Mouse (Mus musculus) spleen, postnatal 14 days (tissue): ENCODE data around the gene Ifnz.
"Not testable (repeated sequence)": the region's sequence is repeated elsewhere in the genome, so short reads cannot be mapped to it uniquely, and the experiment has no call there.

Experiments
- DNase-seq, 2 experiments: peaks; one replicate each; pipeline ENCODE4 v3.0.0; 2021 to 2022; ENCODE audit warnings: low spot score in 2 of 2

Gene Ifnz

DNA sequence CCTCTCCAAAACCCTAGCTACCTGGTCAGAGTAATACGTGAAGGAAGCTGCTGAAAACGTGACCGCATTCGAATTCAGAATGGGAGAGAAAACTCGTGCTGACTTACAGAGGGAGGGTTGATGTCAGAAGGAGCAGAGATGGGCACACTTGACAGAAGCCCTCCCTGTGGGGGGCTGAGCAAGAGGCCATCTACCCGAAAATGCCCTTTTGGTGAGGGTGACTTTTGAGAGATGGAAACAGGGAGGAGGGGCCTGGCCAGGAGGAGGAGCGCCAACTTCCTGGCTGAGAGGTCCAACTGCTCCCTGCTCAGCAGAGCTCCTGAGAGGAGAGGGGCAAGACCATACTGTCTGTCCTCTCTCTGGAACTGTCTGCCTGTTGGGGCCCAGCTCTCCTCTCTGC lies at the start of gene Ifnz:
Gene Ifnz (plus strand): TSS at position 301 of the 400 bp plus-strand sequence.
- not testable (repeated sequence) for DNase-seq

DNA sequence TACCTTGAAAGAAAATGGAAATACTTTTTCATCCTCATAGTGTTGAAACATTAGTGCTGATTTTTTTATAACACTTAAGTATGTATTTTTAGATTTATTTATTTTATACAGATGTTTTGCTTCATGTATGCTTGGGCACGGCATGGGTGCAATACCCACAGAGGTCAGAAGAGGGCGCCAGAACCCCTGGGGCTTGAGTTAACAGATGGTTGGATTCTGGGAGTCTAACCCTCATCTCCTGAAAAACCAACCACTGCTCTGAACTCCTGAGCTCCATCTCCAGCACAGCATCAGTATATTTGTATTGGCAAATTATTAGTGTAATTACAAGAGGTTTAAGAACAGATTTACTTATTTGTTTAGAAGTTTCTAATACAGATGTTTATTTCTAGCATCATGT lies 43.5 kb upstream of the Ifnz start:
- peak; percentile 43 to 60 for DNase-seq

GRCm38 (mm10) chr4:88739036-88739435 lies 42.9 kb upstream of the Ifnz start:
- no peak for DNase-seq

DNA sequence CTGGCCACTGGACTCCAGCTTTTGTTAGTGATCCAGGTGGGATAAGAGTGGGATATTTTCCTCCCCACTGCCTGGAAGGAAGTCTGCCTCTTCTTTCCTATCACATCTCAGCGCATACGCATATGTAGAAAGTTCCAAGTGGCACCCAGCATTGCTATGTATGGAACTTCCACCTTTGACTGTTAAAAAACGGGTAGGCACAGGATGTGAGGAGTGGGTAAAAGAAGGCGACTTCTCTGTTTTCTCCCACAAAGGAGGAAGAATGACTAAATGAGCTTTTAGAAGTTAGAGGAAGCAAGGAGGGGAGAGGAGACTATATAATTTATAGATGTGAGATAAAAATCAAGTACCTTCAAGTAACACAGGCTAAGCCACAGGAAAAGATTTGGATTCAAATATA lies 40.5 kb upstream of the Ifnz start:
- no peak for DNase-seq

- no peak for DNase-seq
These were observed 39.1 kb upstream of the Ifnz start for GRCm38 (mm10) chr4:88742771-88743371.

DNA sequence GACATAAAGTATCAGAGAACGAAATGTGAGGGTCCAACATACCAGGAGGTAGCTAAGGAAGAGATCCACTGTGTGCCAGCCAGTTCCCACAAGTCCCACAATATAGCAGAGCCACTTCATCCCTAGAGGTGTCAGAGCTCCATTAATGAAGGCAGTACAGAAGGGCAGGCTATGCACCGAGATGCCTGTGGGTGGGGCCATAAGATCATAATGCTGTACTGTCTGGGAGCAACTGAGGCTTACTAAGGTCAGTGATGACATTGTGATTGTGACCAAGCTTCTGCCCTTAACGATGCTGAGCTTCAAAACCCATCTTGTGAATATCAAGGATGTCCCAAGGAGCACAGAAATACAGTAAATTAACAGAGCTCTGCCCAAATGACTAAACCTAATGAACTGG lies 37.7 kb upstream of the Ifnz start:
- no peak for DNase-seq

GRCm38 (mm10) chr4:88749926-88750325 lies 32.0 kb upstream of the Ifnz start:
- DNase-seq, result no peak

DNA sequence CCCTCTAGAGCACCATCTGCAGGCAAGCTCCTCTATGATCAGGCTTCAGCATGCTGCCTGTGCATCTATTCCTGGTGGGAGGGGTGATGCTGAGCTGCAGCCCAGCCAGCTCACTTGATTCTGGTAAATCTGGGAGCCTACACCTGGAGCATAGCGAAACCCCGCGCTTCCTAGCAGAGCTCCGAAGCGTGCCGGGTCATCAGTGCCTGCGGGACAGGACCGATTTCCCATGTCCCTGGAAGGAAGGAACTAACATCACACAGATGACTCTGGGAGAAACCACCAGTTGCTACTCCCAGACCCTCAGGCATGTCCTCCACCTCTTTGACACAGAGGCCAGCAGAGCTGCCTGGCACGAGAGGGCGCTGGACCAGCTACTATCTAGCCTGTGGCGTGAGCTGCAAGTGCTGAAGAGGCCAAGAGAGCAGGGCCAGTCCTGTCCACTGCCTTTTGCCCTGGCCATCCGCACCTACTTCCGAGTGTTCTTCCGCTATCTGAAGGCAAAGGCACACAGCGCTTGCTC lies 27.1 kb upstream of the Ifnz start, which contains the start of gene Gm13271:
Gene Gm13271 (plus strand): TSS at position 51 of the 523 bp plus-strand sequence.
- DNase-seq, result peak; percentile 62 to 66

DNA sequence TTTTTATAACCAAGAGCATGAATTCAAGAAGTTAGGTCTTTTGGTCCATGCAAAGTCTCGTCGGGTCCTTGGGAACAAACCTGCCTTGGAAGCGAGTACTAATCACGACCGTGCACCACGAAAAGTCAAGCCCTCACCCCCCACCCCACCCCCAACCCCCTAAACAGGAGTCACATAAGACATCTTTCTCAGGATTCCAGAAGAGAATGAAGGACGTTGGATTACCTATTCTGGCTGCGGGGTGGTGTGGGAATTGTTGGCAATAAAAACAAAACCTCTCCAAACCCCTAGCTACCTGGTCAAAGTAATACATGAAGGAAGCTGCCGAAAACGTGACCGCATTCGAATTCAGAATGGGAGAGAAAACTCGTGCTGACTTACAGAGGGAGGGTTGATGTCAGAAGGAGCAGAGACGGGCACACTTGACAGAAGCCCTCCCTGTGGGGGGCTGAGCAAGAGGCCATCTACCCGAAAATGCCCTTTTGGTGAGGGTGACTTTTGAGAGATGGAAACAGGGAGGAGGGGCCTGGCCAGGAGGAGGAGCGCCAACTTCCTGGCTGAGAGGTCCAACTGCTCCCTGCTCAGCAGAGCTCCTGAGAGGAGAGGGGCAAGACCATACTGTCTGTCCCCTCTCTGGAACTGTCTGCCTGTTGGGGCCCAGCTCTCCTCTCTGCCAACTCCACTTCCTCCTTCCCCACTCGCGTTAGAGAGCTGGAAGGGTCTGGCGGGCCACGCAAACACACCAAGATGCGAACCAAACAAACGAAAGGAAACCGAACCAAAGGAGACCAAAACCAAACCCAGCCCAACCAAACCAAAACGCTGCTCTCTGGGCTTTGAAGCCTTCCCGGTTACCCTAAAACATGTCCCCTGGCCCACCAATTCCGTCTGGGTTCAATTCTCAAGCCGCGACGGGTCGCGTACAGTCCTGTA lies 25.1 kb upstream of the Ifnz start:
- not testable (repeated sequence) for DNase-seq

GRCm38 (mm10) chr4:88757628-88758031 lies 24.3 kb upstream of the Ifnz start:
- DNase-seq, result peak; percentile 74 to 75

DNA sequence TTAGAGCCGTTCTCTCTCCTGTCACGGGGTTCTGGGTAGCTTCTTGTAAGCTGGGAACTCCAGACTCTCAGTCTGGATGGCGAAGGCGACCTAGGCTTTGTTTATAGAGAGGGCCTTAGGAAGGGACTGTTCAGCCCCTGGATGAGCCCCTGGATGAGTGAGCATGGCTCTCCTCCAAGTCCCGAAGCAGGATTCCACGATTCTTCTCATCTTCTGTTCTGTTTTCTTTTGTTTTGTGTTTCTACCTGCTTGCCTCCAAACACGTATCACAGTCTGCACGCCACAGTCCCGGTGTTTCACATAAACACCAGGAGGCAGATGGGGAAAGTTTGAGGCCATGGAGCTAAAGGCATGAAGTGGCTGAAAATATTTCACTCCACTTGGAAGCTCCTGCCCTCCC lies 23.2 kb upstream of the Ifnz start:
- DNase-seq, result not testable (repeated sequence)

DNA sequence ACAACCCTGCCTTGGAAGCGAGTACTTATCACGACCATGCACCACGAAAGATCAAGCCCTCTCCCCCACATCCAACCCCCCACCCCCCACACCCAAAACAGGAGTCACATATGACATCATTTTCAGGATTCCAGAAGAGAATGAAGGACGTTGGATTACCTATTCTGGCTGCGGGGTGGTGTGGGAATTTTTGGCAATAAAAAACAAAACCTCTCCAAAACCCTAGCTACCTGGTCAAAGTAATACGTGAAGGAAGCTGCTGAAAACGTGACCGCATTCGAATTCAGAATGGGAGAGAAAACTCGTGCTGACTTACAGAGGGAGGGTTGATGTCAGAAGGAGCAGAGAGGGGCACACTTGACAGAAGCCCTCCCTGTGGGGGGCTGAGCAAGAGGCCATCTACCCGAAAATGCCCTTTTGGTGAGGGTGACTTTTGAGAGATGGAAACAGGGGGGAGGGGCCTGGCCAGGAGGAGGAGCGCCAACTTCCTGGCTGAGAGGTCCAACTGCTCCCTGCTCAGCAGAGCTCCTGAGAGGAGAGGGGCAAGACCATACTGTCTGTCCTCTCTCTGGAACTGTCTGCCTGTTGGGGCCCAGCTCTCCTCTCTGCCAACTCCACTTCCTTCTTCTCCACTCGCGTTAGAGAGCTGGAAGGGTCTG lies 22.2 kb upstream of the Ifnz start, which contains the start of gene Gm13283:
Gene Gm13283 (plus strand): TSS at position 510 of the 659 bp plus-strand sequence.
- not testable (repeated sequence) for DNase-seq

DNA sequence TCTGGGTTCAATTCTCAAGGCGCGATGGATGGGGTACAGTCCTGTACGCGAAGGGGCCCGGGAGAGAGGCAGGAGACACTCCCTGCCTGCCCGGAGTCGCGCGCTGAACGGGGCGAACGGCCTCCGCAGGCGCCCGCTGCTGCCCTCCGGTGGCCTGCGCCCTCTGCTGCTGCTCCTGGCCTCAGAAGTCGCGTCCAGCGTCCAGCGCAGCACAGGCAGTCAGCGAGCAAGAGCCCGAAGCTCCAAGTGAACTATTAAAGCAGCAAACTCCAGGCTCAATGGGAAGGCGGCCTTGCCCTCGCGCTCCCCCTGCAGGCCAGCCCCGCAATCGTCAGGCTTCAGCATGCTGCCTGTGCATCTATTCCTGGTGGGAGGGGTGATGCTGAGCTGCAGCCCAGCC lies 21.5 kb upstream of the Ifnz start:
- peak in 1 of 2 experiments; percentile 27 for DNase-seq

DNA sequence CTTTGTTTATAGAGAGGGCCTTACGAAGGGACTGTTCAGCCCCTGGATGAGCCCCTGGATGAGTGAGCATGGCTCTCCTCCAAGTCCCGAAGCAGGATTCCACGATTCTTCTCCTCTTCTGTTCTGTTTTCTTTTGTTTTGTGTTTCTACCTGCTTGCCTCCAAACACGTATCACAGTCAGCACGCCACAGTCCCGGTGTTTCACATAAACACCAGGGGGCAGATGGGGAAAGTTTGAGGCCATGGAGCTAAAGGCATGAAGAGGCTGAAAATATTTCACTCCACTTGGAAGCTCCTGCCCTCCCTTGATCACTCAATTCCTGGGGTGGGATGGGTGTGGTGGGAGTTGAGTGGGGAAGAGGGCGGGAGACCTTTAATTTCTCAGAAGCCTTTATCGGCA lies 20.2 kb upstream of the Ifnz start:
- peak; percentile 59 to 61 for DNase-seq

- not testable (repeated sequence) for DNase-seq
These were observed 19.6 kb upstream of the Ifnz start for GRCm38 (mm10) chr4:88762341-88762740.

GRCm38 (mm10) chr4:88763384-88764018 lies 18.4 kb upstream of the Ifnz start:
- DNase-seq, result not testable (repeated sequence)

GRCm38 (mm10) chr4:88773534-88773933 lies 8.4 kb upstream of the Ifnz start, which contains the start of gene Gm13290:
Gene Gm13290 (plus strand): TSS chr4:88773834.
- DNase-seq, result not testable (repeated sequence)

DNA sequence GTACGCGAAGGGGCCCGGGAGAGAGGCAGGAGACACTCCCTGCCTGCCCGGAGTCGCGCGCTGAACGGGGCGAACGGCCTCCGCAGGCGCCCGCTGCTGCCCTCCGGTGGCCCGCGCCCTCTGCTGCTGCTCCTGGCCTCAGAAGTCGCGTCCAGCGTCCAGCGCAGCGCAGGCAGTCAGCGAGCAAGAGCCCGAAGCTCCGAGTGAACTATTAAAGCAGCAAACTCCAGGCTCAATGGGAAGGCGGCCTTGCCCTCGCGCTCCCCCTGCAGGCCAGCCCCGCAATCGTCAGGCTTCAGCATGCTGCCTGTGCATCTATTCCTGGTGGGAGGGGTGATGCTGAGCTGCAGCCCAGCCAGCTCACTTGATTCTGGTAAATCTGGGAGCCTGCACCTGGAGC lies 5.3 kb upstream of the Ifnz start, which contains the start of gene Gm13289:
Gene Gm13289 (plus strand): TSS at position 301 of the 400 bp plus-strand sequence.
- not testable (repeated sequence) for DNase-seq

- not testable (repeated sequence) for DNase-seq
These were observed 2.4 kb upstream of the Ifnz start, which contains the start of gene Gm13272 for GRCm38 (mm10) chr4:88779550-88779949. Gene Gm13272 (plus strand): TSS chr4:88779850.

- not testable (repeated sequence) for DNase-seq
These were observed 1.6 kb upstream of the Ifnz start for GRCm38 (mm10) chr4:88780320-88780719.

DNA sequence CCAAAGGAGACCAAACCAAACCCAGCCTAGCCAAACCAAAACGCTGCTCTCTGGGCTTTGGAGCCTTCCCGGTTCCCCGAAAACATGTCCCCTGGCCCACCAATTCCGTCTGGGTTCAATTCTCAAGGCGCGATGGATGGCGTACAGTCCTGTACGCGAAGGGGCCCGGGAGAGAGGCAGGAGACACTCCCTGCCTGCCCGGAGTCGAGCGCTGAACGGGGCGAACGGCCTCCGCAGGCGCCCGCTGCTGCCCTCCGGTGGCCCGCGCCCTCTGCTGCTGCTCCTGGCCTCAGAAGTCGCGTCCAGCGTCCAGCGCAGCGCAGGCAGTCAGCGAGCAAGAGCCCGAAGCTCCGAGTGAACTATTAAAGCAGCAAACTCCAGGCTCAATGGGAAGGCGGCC lies 404 bp downstream of the Ifnz start:
- not testable (repeated sequence) for DNase-seq
